Mouse (Mus musculus): Measurements from ENCODE around the gene Rasa3.
A peak's percentile ranks its signal among the peaks of the same experiment; 100 is the strongest.

Gene Rasa3

DNA sequence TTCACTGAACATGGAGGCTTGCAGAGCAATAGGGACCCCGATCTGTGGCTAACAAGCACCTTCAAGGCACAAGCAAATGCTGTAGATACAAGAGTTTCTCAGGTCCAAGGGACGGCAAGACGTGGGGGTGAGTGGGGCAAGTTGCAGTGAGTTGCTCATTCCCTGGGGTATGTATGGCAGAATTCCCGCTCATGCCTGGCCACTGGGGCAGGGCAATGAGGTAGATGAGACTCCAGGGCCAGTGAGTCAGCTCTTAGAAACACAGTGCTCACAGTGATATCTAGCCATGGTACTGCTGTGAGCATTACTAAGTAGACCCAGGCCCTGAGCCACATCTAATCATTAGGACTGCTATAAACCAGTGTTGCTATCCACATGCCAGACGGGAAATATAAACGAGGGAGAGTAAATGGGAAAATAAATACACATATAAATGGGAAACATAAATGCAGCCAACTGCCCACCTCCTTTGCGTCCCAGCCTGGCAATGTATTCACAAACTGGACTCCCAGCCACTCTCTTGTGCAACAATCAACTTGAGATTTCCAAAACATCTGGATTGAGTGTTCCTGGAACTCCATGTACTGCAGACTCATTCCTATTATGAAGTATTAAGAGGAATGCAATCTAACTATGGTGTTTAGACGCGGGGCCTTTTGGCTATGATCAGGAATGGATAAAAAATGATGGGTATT is 57.0 kb downstream of the Rasa3 start:
- no peak for DNase-seq (ENCODE audit: low read depth, low spot score)

DNA sequence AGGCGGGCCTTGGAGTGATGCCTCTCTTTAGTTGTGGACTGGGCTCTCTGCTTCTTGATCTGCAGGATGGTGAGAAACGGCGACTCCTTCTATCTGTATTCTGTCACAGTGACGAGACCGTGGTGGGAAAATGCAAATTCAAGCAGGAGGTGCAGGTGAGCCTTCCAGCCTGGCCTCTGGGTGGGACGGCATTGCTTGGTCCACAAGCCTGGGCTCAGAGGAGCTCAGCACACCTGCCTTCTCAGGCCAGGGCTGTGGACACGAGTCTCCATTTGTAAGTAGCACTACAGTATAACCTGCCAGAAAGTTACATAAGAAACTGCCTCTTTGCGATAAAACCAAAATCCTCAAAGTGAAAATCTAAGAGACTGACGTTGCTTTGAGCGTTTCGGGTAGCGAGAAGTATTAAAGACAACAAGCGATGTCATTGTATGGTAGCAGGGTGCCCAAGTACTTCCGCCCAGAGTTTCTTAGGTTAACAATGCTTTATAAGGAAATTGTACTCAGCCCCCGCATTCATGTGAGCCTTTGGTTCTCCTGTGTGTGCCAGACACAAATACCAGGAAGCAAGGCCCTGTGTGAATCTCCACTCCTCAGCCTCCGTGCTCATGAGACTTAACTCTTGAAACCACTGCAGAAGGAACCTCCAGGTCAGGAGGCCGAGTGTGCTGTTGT is 60.4 kb downstream of the Rasa3 start:
- DNase-seq (ENCODE audit: low read depth, low spot score) = peak; percentile 39

DNA sequence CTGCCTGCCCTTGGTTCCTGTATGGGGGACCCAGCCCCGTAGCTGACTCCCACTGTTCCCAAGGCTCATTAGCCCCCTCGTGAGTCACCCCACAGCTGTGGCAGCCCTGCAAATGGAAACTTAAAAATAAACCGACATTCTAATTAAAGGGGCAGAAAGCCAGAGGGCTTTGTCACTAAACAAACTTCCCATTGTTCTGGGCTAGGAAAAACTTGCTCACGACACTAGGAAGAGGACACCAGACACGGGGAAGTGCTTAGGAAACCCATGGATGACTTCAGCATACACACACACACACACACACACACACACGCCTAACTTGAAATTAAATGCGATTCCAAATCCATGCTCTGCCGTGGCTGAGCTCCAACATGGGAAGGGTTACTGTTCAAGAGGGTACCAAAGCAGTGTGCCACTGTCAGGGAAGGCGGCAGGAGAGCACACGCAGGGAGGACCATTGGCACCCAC is 62.4 kb downstream of the Rasa3 start:
- DNase-seq (ENCODE audit: low read depth, low spot score) = no peak

DNA sequence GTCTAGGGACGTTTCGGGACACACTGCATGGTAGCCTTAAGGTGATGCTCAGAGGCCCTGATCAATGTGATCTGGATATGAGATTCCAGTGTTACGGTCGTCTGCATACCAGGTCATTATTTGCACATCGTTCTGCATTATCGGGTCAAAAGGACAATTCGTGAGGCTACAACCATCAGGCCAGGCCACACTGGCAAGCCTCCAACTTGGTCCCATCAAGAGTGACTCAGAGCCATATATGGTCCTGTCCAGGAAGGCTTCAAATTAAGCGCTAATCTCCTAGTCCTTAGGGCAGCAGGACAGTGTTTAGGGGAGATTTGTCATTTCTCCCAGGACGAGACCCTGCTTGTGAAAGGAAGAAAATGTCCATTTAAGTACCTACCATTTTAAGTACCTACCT is 63.3 kb downstream of the Rasa3 start:
- DNase-seq (ENCODE audit: low read depth, low spot score) = no peak

DNA sequence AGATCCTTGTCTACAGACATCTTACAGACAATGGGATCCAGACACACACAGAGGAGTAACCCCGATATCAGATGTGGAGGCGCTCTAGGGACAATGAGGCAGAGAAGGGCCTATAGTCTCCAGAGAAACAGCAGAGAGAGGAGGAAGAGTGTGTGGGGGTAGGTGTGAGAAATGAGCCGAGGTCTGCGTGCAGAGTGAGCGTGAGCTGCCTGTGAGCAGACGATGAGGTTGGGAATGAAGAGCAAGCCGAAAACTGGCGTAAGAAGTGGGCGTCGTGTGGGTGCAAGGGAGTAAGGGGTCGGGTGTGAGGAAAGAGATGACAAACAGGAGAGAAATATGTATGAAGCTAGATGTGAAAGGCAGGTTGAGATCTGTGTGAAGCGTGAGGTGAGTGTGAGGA is 65.7 kb downstream of the Rasa3 start:
- no peak for DNase-seq (ENCODE audit: low read depth, low spot score)

DNA sequence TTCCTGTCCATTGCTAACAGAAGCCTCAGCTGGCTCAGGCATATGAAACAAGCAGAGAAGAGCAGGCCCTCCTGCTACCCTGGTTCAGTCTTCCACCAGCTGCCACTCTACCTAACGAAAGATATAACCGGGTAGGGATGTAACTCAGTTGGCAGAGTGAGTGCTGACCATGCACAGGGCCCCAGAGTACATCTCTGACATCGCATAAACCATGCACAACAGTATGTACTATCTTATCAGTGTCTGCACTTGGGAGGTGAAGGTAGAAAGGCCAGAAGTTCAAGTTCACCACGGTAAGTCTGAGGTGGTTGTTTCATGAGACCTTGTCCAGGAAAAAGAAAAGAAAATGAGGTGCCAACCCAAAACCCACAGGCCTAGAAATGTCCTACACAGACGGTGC is 67.4 kb downstream of the Rasa3 start:
- DNase-seq (ENCODE audit: low read depth, low spot score) = no peak

DNA sequence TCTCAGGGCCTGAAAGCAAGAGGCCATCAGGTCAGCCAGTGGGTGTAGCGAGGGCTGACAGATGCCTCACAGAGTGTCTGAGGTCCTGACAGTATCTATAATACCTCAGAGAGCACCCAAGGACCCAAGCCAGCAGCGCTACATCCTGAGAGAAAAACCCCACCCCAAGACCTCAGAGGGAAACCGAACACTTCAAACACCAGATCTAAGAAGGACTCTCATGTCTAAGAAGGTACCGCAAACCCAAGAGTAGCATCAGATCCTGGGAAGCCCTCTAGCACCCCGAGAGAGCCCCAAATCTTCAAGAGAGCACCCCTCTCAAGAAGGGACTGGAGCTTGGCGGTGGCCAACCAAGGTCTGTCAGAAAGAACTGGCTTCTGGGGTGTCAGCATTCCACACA is 68.5 kb downstream of the Rasa3 start:
- peak; percentile 50 for DNase-seq (ENCODE audit: low read depth, low spot score)

DNA sequence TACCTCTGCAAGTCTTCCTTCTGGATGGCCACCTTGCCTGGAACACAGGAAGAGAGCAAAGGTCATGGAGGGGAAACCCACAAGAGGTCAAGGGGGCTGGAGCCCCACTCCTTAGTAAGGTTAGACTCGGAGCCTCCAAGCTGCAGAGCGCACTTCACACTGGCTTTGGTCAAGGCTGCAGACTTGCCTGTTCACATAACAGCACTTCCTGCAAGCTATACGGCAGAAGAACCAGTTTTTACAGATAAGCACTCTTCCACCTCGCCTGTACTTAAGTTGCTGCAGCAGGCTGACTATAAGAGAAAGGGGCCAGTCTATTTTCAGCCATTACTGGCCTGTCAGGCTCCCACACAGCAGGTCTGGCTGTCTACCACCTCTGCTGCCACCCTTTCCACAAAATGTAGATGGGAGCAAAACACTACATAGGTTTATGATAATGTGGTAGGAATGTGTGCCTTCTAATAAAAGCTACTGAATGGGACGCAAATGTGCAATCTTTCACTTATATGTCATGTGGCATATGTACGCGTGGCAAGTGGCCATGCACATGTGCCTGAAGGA is 71.4 kb downstream of the Rasa3 start:
- no peak for DNase-seq (ENCODE audit: low read depth, low spot score)

DNA sequence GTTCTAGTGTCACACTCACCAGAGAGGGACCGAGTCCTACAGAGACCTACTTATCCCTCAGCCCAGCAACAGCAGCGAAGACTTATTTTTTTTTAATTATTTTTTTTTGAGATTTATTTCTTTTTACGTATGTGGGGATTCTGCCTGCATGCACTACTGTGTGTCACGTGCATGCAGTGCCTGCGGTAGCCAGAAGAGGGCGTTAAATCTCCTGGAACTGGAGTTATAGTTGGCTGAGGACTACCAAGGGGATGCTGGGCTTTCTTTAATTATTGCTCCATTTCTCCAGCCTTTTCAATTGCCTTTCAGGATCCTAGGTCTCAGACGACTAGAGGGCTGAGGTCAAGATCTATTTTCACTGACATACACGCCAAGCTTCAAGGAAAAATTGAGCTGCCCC is 74.8 kb downstream of the Rasa3 start:
- peak; percentile 56 for DNase-seq (ENCODE audit: low read depth, low spot score)

DNA sequence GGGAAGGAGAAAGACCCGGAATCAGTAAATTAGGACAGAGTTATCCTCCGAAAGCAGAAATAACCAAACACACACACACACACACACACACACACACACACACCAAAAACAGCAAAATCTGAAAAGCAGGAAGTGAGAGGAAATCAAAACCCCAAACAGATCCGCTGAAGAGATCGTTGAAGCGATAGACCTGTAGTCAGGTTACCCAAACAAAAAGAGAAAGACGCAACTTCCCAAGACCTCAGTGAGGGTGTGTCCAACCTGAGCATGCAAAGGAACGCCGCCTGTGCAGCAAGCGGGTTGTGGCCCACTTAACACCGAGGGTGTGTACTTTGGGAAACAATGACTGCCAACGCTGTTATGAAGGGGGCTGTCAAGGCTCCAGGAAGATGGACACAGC is 76.2 kb downstream of the Rasa3 start:
- peak; percentile 90 for DNase-seq (ENCODE audit: low read depth, low spot score)

DNA sequence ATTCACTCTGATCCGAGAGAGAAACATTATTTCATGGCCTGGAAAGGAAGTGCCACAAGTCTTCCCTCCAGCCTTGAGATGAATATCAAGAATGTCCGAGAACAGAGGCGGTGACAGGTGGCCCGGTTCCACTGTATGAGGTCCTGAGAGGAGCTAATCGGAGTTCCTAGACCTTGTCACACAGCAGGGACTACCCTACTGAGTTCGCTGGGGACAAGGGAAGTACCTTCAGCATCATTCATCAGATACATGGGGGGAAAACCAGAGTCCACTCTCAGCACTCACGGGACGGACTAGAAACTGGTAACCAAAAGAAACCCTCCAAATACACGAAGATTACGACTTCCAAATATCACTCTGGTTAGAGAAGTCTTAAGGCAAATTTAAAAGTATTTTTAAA is 76.7 kb downstream of the Rasa3 start:
- DNase-seq (ENCODE audit: low read depth, low spot score) = no peak

DNA sequence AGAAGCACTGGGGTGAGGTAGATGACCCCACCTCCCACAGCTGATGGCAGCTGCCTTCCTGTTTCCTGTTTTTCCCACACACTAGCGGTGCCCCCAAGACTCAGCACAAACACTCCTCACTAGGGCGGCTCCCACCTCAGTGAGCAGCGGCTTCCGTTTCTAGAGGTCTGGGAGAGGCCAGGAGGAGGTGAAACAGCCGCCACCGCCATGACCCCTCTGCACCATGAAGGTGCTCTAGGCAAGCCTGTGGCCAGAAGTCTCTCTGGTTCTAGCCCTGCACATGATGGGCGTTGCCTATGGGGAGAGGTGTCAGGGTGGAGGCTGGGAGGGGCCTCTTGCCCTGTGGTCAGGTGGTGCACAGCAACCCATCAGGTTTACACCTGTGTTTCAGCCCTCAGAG is 77.2 kb downstream of the Rasa3 start:
- DNase-seq (ENCODE audit: low read depth, low spot score) = peak; percentile 90

DNA sequence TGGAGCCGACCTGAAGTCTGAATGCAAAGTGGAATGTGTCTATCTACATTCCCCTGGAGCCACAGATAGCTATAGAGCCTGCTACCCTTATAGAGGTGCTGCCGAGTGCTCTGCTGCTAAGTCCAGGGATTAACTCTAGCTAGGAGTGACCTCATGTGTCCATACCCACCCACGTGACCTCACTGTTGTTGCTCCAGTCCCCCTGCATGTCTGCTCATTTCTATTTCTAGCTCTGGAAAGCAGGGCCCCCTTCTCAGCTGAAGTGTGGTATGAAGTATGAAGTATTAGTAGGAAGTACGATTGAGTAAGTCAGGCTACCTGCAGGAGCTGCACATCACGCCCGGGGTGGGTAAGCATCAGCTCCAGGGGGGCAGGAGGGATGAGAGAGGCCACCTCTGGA is 79.6 kb downstream of the Rasa3 start:
- DNase-seq (ENCODE audit: low read depth, low spot score) = no peak

DNA sequence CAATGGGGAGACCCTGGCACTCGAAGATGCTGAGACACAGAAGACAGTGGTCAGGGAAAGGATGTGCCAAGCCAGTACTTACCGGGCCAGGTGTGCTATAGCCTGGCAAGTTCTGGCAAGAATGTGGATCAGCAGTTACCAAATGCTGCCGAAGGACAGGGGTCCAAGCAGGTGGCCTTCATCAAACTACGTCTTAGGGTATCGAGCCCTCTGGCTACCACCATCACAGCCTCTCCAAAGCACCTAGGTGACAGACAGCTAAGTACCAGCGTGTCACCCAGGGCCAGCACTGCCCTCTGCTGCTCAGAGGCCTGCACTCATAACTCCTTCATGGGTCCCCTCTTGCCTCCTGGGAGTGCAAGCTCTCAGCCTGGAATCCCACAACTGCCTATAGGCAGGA is 81.5 kb downstream of the Rasa3 start:
- DNase-seq (ENCODE audit: low read depth, low spot score) = no peak

DNA sequence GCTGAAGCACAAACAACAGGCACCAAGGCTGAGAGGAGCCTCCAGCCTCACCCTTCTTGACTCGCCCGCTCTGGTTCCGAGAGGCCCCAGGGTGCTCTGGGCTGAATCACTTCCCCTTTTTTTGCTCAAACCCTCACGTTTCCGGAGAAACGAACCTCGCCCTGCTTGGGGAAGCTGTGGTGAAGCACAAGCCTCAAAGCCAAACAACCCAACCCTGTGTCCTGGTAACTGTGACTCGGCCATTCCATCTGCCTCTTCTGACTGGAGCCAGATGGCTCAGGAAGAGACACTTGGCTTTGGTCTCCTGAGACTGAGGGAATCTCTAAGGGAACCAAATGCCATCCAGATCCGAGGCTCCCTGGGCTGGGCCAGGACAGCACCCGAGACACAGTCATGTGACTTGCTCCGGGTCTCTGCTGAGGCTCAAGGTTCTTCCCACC is 82.5 kb downstream of the Rasa3 start:
- DNase-seq (ENCODE audit: low read depth, low spot score) = peak; percentile 80

DNA sequence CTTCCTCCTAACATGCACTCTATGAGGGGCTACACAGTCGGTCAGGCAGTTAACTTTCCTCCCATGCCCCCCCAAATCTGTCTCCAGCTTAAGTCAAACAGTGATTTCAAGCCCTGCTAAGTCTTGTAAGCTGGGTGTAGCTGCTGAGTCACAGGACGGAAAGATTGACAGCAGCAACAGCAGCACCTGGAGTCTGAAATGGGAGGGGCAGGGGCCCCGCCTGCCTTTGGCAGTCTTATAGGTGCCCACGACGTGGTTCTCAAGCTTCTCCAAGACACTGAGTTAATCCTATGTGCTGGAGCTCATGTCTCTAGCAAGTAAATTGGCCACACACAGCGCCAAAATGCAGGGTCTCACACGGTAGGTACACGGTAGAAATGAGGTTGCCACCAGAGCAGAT is 84.1 kb downstream of the Rasa3 start:
- DNase-seq (ENCODE audit: low read depth, low spot score) = peak; percentile 56

DNA sequence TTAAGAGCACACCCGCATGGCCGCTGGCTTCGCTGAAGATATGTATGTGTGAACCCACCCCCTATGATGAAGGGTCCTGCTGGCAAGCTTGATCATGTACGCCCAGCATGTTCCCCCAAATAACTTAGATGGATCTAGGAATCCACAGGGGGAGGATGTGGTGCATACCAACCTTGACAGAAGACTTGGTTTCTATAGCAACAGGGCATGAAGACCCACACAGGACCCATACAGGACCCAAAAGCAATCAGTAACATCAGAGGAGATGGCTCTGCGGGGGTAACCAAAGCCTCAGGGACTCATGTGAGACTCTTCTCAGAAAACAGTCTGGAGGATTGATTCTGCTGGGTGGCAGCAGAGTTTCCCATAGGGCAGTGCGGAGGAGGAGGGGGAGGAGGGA is 86.2 kb downstream of the Rasa3 start:
- DNase-seq (ENCODE audit: low read depth, low spot score) = no peak

DNA sequence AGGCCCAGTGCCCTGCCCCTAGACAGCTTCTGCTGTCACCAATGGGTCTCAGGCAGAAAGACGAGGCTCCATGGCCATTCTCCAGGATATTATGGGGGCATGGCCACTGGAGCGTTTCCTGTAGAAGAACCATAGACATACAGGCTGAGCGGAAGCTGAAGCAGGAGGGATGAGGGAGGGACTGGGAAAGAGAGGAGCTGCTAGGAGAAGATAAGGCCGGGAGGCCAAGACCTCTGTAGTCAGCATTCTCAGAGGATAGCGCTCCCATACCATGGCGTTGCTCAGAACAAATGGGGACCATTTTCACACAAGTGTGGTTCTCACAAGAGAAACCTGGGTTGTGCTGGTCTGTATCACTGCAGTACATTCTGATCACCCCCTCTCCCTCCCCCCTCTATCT is 88.3 kb downstream of the Rasa3 start:
- no peak for DNase-seq (ENCODE audit: low read depth, low spot score)

DNA sequence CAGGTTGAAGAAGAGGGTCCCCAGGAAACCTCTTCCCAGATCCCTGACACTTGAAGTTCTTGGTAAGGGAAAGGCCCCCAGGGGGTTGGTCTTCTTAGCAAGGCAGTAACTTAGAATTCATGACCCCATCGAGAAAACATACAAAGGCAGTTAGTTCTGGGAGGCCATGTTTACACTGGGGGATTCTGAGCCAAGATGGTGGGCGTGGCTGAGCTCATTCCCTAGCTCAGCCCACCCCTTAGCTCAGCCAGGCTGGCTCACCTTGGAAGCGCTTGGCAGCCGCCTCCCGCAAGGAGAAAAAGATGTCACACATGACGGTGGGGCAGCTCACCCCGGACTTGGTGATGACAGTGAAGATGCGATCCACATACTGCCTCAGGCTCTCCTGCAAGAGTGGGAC is 92.8 kb downstream of the Rasa3 start:
- DNase-seq (ENCODE audit: low read depth, low spot score) = no peak

DNA sequence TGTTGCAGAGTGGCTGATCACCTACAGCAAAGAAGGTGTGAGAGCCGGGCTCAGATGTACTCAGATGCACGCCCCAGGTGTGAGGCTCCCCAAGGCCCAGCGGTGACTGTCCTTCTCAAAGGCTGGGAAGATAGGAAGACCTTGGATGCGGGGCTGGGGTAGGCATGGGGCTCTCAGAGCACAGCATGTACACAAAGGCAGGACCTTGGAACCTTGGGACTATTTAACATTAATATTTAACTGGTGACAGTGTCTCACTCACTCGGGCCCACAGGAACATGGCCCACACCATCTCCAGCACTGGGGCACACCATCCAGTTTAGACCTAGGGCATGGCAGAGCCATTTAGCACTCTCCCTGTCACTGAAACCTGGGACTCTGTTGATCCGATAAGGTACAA is 99.5 kb downstream of the Rasa3 start:
- DNase-seq (ENCODE audit: low read depth, low spot score) = no peak

DNA sequence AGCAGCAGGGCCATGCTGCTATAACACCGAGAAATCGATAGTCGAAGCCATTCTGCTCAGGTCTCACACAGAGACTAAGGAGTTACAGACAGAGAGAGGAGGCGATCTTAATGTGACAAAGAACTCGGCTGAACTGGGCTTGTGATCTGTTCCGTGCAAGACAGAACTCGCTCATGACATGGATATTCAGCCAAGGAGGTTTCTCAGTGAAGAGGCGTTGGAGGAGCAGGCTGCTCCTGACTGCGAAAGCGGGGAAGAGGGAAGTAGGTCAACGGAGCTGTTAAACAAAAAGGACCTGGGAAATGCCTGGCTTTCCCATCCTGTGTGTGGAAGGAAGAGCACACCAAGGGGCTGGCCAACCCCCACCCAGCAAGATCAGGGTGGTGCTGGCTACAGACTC is 105.4 kb downstream of the Rasa3 start:
- DNase-seq (ENCODE audit: low read depth, low spot score) = no peak

DNA sequence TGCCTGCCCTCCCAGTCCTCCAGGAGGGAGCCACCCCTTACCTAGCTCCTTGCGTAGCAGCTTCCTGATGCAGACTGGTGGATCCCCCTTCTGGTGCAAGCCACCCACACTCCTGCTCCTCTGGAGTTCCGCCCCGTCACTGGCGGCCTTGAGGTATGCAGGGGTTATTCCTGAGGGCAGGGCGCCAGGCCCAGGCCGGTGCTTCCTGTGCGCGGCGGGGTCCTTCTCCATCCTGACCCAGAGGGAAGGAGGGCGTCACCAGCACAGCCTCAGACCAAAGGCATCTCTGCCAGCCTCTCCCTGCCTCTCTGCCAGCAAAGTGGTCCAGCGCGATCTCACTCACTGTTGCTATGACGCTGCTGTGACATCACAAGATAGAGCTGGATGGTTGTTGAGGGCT is 115.3 kb downstream of the Rasa3 start, which contains the start of gene 1700029H14Rik:
1700029H14Rik (minus strand) TSS at position 344 of the 400 bp plus-strand sequence.
- DNase-seq (ENCODE audit: low read depth, low spot score) = no peak

DNA sequence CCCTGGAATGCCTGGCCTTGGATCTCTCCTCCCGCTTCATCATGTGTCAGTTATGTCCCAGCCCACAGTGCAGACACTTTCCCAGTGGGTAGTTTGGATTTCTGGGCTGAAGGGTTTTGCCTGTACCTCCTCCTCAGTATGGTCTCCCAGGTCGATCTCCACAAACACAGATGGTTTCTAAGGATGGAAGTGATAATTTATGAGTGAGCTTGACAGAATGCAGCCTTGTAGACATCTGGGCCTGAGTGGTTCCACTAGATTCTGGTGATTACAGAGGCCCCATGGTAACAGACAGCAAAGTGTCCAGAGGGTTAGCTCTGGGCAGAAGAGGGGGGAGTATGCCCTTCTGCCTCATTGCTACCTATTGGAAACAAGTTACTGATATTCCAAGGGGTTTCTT is 119.9 kb downstream of the Rasa3 start:
- no peak for DNase-seq (ENCODE audit: low read depth, low spot score)
